Mouse (Mus musculus): ENCODE data around the gene Rnf145.
A peak's percentile ranks its signal among the peaks of the same experiment; 100 is the strongest.

Rnf145 gene

GRCm38 (mm10) chr11:44512044-44513025 is 6.4 kb upstream of the Rnf145 start:
- DNase-seq = peak; percentile 74

GRCm38 (mm10) chr11:44513026-44513422 is 5.7 kb upstream of the Rnf145 start:
- DNase-seq = no peak

- no peak for DNase-seq
Observed at GRCm38 (mm10) chr11:44514666-44515065, 4.1 kb upstream of the Rnf145 start.

GRCm38 (mm10) chr11:44516362-44516761 is 2.4 kb upstream of the Rnf145 start:
- no peak for DNase-seq

GRCm38 (mm10) chr11:44517561-44518280 is 1.0 kb upstream of the Rnf145 start:
- DNase-seq = no peak

GRCm38 (mm10) chr11:44519096-44519949 is 559 bp downstream of the Rnf145 start:
- no peak for DNase-seq

GRCm38 (mm10) chr11:44519950-44520761 is 1.4 kb downstream of the Rnf145 start:
- peak; percentile 75 for DNase-seq

- no peak for DNase-seq
Observed at GRCm38 (mm10) chr11:44522594-44522993, 3.8 kb downstream of the Rnf145 start.

- no peak for DNase-seq
Observed at GRCm38 (mm10) chr11:44525765-44526164, 7.0 kb downstream of the Rnf145 start.

GRCm38 (mm10) chr11:44526654-44527263 is 8.0 kb downstream of the Rnf145 start:
- no peak for DNase-seq

GRCm38 (mm10) chr11:44528560-44529199 is 9.9 kb downstream of the Rnf145 start:
- DNase-seq = no peak

- DNase-seq = no peak
Observed at GRCm38 (mm10) chr11:44529200-44529599, 10.4 kb downstream of the Rnf145 start.

GRCm38 (mm10) chr11:44529716-44530115 is 11.0 kb downstream of the Rnf145 start:
- DNase-seq = no peak

GRCm38 (mm10) chr11:44530382-44530781 is 11.6 kb downstream of the Rnf145 start:
- DNase-seq = no peak

- no peak for DNase-seq
Observed at GRCm38 (mm10) chr11:44530867-44531266, 12.1 kb downstream of the Rnf145 start.

- DNase-seq = no peak
Observed at GRCm38 (mm10) chr11:44531617-44532016, 12.9 kb downstream of the Rnf145 start.

GRCm38 (mm10) chr11:44532846-44533781 is 14.3 kb downstream of the Rnf145 start:
- DNase-seq = no peak

- no peak for DNase-seq
Observed at GRCm38 (mm10) chr11:44534999-44535750, 16.4 kb downstream of the Rnf145 start.

- DNase-seq = no peak
Observed at GRCm38 (mm10) chr11:44537403-44537802, 18.6 kb downstream of the Rnf145 start.
